Mouse (Mus musculus) ZHBTc4 (cell line): ENCODE results near the gene Selenow.

Experiments
- DNase-seq: peaks from one replicate; pipeline ENCODE4 v3.0.0-alpha.2; 2011; ENCODE audit warnings: low read depth, low spot score

Gene Selenow

DNA sequence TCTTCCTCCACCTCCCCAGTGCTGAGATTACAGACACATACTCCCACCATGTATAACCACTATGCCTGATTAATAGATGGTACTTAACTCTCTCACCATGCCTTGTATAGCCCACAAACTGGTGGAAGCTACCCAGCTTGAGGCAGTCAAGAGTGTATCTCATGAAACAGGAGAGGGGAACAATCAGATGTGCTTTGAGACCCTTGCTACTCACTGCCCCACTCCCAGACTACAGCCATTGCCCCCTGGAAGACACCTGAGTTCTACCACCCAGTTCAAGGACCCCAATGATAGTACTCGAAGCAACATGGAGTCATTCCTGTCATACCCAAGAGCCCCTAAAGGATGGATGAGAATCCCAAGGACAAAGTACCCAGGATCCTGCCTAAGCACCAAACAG lies 15.6 kb downstream of the Selenow start:
- no peak for DNase-seq

DNA sequence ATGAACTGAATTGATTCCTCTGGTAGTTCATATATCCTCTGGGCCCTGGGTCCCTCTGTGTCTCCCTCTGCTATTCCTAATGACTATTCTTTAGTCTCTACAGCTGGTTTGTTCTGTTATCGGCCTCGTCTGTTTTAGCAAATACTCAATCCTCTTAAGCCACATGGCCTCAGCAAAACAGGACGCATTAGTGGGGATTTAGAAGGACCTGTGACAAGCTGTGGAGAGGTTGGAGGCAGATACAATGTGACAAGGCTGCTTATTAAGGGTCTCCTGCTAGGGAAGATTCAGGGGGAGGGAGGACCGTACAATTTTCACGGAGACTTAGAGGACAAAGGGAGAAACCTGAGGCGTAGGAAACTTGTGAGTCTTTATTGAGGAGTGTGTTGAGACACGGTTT lies 16.3 kb downstream of the Selenow start:
- DNase-seq, result no peak

DNA sequence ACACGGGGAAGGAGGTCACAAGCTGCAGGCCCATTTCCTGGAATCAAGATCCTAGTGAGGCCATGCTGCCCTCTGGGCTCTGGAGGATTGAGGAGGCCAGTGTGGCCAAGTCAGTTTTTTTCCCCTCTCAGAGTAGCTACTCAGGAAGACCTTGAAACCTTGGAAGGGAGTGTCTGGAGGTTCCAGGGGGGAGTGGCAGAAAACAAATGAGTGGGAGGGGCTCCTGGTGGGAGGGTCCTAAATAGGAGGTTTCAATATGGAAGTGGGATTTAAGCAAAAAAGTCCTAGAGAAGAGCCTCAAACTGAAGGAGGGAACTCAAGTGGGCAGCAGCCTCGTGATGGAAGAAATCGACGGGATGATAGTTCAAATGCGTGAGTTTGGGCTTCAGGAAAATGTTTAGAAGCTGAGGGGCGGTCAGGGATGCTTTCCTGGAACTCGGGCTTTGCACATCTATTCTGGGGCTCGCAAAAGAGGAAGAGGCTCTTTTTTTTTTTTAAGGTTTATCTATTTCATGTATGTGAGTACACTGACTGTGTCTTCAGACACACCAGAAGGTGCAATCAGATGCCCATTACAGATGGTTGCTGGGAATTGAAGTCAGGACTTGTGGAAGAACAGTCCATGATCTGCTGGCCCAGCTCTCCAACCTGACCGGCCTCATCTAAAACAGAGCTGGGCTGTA lies 20.7 kb downstream of the Selenow start:
- peak; percentile 91 for DNase-seq

DNA sequence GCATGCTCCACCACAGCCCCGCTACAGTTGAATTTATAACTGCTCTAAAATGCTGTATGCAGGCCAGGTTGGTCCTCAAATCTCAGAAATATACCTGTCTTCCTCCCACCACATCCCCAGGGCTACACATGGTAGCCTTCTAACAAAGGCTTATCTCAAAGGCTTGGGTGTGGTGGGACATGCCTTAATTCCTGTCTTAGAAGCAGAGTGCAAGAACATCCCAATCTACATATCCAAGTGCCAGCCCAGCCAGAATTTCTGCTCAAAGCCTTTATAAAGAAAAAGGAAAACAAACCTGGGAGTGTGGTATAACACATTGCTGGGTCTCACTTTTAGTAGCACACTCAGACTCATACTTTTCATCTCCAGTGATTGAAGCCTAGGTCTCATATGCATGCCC lies 28.0 kb downstream of the Selenow start:
- DNase-seq, result peak; percentile 83

DNA sequence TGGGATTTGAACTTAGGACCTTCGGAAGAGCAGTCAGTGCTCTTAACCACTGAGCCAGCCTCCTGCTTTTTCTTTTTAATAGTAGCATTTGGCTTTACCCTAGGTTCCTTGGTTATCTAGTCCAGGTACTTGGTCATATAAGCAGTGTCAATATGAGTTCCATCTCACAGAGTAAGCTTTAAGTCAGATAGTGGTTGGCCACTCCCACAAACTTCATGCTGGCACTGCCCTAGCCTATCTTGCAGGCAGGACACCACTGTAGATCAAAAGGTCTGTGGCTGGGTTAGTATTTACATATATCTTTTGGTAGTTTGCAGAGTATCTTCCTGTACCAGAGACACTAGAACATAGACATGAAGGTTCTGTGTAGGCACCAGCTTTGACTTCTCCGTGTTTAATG lies 38.1 kb downstream of the Selenow start:
- no peak for DNase-seq

DNA sequence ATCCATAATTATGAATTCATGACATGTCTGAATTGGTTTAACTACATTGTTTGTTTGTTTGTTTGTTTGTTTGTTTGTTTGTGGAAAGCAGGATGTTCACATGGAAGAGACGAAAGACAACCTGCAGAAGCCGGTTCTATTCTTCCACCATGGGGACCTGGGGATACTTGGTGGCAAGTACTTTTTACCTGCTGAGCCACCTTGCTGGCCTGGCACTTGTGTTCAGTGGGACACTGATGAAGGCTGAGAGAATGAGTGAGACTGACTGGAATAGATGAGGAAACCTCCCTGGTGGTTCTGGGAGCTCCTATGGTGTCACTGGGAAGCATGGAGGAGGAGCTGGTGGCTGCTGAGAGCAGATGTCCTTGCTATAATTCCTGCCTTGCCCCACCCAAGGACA lies 39.9 kb downstream of the Selenow start, which contains the start of gene Crxos:
Gene Crxos, plus strand, starts transcription at position 301 of the 400 bp plus-strand sequence.
- peak; percentile 33 for DNase-seq

DNA sequence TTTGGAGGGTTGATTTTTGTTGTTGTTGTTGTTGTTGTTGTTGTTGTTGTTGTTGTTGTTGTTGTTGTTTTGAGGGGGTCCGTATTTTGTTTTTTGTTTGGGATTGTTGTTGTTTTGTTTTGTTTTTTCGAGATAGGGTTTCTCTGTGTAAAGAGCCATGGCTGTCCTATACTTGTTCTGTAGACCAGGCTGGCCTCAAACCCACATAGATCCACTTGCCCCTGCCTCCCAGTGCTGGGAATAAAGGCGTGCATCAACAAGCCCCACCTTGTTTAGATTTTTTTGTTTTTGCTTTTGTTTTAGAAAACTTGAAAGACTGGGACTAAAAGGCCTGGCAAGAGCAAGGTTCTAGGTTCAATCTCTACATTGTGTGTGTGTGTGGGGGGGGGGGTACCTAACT lies 40.4 kb downstream of the Selenow start:
- no peak for DNase-seq

DNA sequence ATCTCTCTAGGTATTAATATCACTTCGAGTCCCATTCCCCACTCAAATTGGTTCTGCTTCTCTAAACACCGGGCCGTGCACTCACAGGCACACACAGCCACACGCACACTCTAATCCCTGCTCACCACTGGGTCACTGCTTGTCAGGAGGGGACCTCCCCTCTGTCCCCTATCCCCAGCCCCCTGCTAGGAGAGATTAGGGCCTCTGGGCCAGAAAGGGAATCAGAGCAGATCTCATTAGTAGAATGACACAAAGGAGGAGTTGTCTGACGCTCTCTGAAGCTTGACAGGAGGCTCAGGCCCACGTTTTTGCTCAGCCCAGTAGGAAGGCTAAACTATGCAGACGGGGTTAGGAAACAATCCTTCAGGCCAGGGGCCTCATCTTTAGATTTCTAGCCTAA lies 40.8 kb downstream of the Selenow start:
- DNase-seq, result no peak

DNA sequence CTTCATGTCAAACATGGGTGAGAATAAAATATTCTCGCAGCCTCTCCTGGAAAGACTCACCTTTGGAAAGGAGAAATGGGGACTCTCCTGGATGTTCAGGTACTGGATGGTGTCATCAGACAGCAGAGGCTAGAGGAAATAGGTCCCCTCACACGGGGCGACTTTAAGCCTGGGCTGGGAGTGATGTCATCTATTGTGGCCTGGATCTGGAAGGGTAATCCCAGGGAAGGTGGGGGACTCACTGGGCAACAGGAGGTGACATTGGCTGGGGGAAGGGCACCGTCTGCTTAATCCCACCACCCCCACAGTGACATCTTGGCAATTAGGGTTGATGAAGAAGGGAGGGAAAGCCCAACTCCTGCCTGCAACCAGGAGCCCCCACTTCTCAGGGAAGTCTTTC lies 42.4 kb downstream of the Selenow start, which contains the start of gene Crx:
Gene Crx, minus strand, starts transcription at position 213 of the 400 bp plus-strand sequence.
- no peak for DNase-seq
